Mouse (Mus musculus): Measurements from ENCODE around the gene Tmsb15b2. TPM values are rescaled to one million over a fixed set of nuclear protein-coding genes. Genes with fewer than 3 reads are reported as not detected.
"Not testable (repeated sequence)": the region's sequence is repeated elsewhere in the genome, so short reads cannot be mapped to it uniquely, and the experiment has no call there.

Tmsb15b2 gene
- polyA plus RNA-seq, 1 experiment from 2014 or later: 16.1 TPM

- Histone ChIP-seq H3K4me2 (ENCODE audit: low read depth, low read length) (no peak overlapping the region), H3K27ac (ENCODE audit: low read depth) (no peak overlapping the region), H3K36me3 (replicated peaks; ENCODE audit: insufficient read depth, low read length) (no peaks in the 10 kb centered on the region), H3K4me1 (ENCODE audit: insufficient read depth) (no peaks in the 10 kb centered on the region), H3K27me3 (ENCODE audit: insufficient read depth, low read length) (no peaks in the 10 kb centered on the region), H3K4me3 (ENCODE audit: low read depth, low read length) (no peak overlapping the region), H3K9ac (replicated peaks) (no peak overlapping the region), H3K9me3 (ENCODE audit: low read length) (no peaks in the 10 kb centered on the region)
- TF ChIP-seq EP300 (IDR thresholded peaks at IDR 0.05; ENCODE audit: low read depth) (no peak), CTCF (IDR thresholded peaks at IDR 0.05; ENCODE audit: low read depth) (peak; percentile 51)
- ATAC-seq: no peak
- DNase-seq: no peak
- WGBS (ENCODE audit: insufficient replicate concordance): 21% methylated on average over 2 of the region's 2 CpGs
These were observed 15.6 kb downstream of the Tmsb15b2 start for GRCm38 (mm10) chrX:136959688-136960087.

GRCm38 (mm10) chrX:136958300-136958699, 17.0 kb downstream of the Tmsb15b2 start:
- WGBS (ENCODE audit: insufficient replicate concordance): 64% methylated on average over 5 of the region's 5 CpGs
- not testable (repeated sequence) for H3K9ac ChIP-seq (replicated peaks); H3K27me3 ChIP-seq (ENCODE audit: insufficient read depth, low read length); DNase-seq; H3K4me2 ChIP-seq (ENCODE audit: low read depth, low read length); ATAC-seq; H3K27ac ChIP-seq (ENCODE audit: low read depth); H3K9me3 ChIP-seq (ENCODE audit: low read length); H3K4me1 ChIP-seq (ENCODE audit: insufficient read depth); H3K36me3 ChIP-seq (replicated peaks; ENCODE audit: insufficient read depth, low read length); H3K4me3 ChIP-seq (ENCODE audit: low read depth, low read length)

- H3K9ac ChIP-seq (replicated peaks); H3K4me1 ChIP-seq (ENCODE audit: insufficient read depth); H3K27me3 ChIP-seq (ENCODE audit: insufficient read depth, low read length); H3K36me3 ChIP-seq (replicated peaks; ENCODE audit: insufficient read depth, low read length); H3K9me3 ChIP-seq (ENCODE audit: low read length); H3K4me3 ChIP-seq (ENCODE audit: low read depth, low read length); H3K27ac ChIP-seq (ENCODE audit: low read depth): not testable (repeated sequence)
- 30% methylated on average over 13 of the region's 13 CpGs for WGBS (ENCODE audit: insufficient replicate concordance)
- ATAC-seq (peak; percentile 90), DNase-seq (peak; percentile 33)
- peak overlapping the region; percentile 22; the same call in 1 of the 2 replicates for H3K4me2 ChIP-seq (ENCODE audit: low read depth, low read length)
These were observed 17.6 kb downstream of the Tmsb15b2 start for GRCm38 (mm10) chrX:136957583-136958279.

- Histone ChIP-seq H3K4me3 (ENCODE audit: low read depth, low read length) (no peak overlapping the region), H3K9me3 (ENCODE audit: low read length) (no peaks in the 10 kb centered on the region), H3K4me2 (ENCODE audit: low read depth, low read length) (no peak overlapping the region), H3K27ac (ENCODE audit: low read depth) (no peak overlapping the region), H3K9ac (replicated peaks) (no peak overlapping the region), H3K36me3 (replicated peaks; ENCODE audit: insufficient read depth, low read length) (no peaks in the 10 kb centered on the region), H3K4me1 (ENCODE audit: insufficient read depth) (no peaks in the 10 kb centered on the region), H3K27me3 (ENCODE audit: insufficient read depth, low read length) (no peaks in the 10 kb centered on the region)
- DNase-seq (no peak), ATAC-seq (no peak)
- 19% methylated on average over 3 of the region's 3 CpGs for WGBS (ENCODE audit: insufficient replicate concordance)
- no peak for TF ChIP-seq EP300 (IDR thresholded peaks at IDR 0.05; ENCODE audit: low read depth)
These were observed 37.3 kb downstream of the Tmsb15b2 start for GRCm38 (mm10) chrX:136937985-136938384.

- Histone ChIP-seq H3K4me2 (ENCODE audit: low read depth, low read length) (no peak within 1 kb of the TSS), H3K4me1 (ENCODE audit: insufficient read depth) (no peaks in the 10 kb centered on the region), H3K9ac (replicated peaks) (no peak within 1 kb of the TSS), H3K4me3 (ENCODE audit: low read depth, low read length) (no peak within 1 kb of the TSS), H3K9me3 (ENCODE audit: low read length) (no peaks in the 10 kb centered on the region), H3K27me3 (ENCODE audit: insufficient read depth, low read length) (no peaks in the 10 kb centered on the region), H3K36me3 (replicated peaks; ENCODE audit: insufficient read depth, low read length) (no peaks in the 10 kb centered on the region), H3K27ac (ENCODE audit: low read depth) (no peak within 1 kb of the TSS)
- DNase-seq: no peak
- ATAC-seq: no peak
- WGBS (ENCODE audit: insufficient replicate concordance): 85% methylated on average over 14 of the region's 14 CpGs
- no peak for TF ChIP-seq CTCF (IDR thresholded peaks at IDR 0.05; ENCODE audit: low read depth)
These were observed 48.3 kb downstream of the Tmsb15b2 start, which contains the start of gene H2bfm for GRCm38 (mm10) chrX:136927031-136927430. H2bfm (plus strand) TSS chrX:136927325.

GRCm38 (mm10) chrX:136925863-136926262, 49.4 kb downstream of the Tmsb15b2 start:
- TF ChIP-seq EP300 (IDR thresholded peaks at IDR 0.05; ENCODE audit: low read depth): no peak
- TF ChIP-seq CTCF (IDR thresholded peaks at IDR 0.05; ENCODE audit: low read depth): no peak
- Histone ChIP-seq H3K36me3 (replicated peaks; ENCODE audit: insufficient read depth, low read length) (no peaks in the 10 kb centered on the region), H3K27ac (ENCODE audit: low read depth) (no peak overlapping the region), H3K27me3 (ENCODE audit: insufficient read depth, low read length) (no peaks in the 10 kb centered on the region), H3K4me1 (ENCODE audit: insufficient read depth) (no peaks in the 10 kb centered on the region), H3K4me2 (ENCODE audit: low read depth, low read length) (no peak overlapping the region), H3K4me3 (ENCODE audit: low read depth, low read length) (no peak overlapping the region), H3K9me3 (ENCODE audit: low read length) (no peaks in the 10 kb centered on the region), H3K9ac (replicated peaks) (no peak overlapping the region)
- DNase-seq (no peak), ATAC-seq (no peak)

Other genes with a start within 250 kb of the Tmsb15b2 start
- gene Morf4l2, start 231.8 kb downstream of the Tmsb15b2 start, polyA plus RNA-seq (2015; fragmentation: Nextera tagmentation; extraction: Ambion mirVana): 150 and 163 TPM in 2 replicates
- not detected in 2 replicates for gene Glra4, start 195.4 kb downstream of the Tmsb15b2 start, polyA plus RNA-seq (2015; fragmentation: Nextera tagmentation; extraction: Ambion mirVana)
- 0.18 and 0.26 TPM in 2 replicates for gene Plp1, start 152.8 kb downstream of the Tmsb15b2 start, polyA plus RNA-seq (2015; fragmentation: Nextera tagmentation; extraction: Ambion mirVana)
- not detected in 2 replicates for gene Rab9b, start 106.7 kb downstream of the Tmsb15b2 start, polyA plus RNA-seq (2015; fragmentation: Nextera tagmentation; extraction: Ambion mirVana)
- gene H2bfm, start 48.2 kb downstream of the Tmsb15b2 start, polyA plus RNA-seq (2015; fragmentation: Nextera tagmentation; extraction: Ambion mirVana): not detected in 2 replicates
- 0.45 and 1.3 TPM in 2 replicates for gene Tmsb15l, start 1.4 kb upstream of the Tmsb15b2 start, polyA plus RNA-seq (2015; fragmentation: Nextera tagmentation; extraction: Ambion mirVana)
- 8.7 and 9.1 TPM in 2 replicates for gene Tmsb15b1, start 1.4 kb upstream of the Tmsb15b2 start, polyA plus RNA-seq (2015; fragmentation: Nextera tagmentation; extraction: Ambion mirVana)
- 0.21 and 0.25 TPM in 2 replicates for gene Zcchc18, start 17.7 kb upstream of the Tmsb15b2 start, polyA plus RNA-seq (2015; fragmentation: Nextera tagmentation; extraction: Ambion mirVana)
- gene Slc25a53, start 62.8 kb upstream of the Tmsb15b2 start, polyA plus RNA-seq (2015; fragmentation: Nextera tagmentation; extraction: Ambion mirVana): 2.0 and 2.5 TPM in 2 replicates
- 1.1 and 1.5 TPM in 2 replicates for gene Fam199x, start 74.1 kb upstream of the Tmsb15b2 start, polyA plus RNA-seq (2015; fragmentation: Nextera tagmentation; extraction: Ambion mirVana)
- gene Esx1, start 146.6 kb upstream of the Tmsb15b2 start, polyA plus RNA-seq (2015; fragmentation: Nextera tagmentation; extraction: Ambion mirVana): not detected in 2 replicates